Mouse (Mus musculus) embryo, embryonic 10.5 days (tissue): Measurements from ENCODE around the gene Zhx3.

Experiments
- DNase-seq: peaks from one replicate; pipeline ENCODE4 v3.0.0-alpha.2; 2015; ENCODE audit warnings: low spot score

The Zhx3 gene

DNA sequence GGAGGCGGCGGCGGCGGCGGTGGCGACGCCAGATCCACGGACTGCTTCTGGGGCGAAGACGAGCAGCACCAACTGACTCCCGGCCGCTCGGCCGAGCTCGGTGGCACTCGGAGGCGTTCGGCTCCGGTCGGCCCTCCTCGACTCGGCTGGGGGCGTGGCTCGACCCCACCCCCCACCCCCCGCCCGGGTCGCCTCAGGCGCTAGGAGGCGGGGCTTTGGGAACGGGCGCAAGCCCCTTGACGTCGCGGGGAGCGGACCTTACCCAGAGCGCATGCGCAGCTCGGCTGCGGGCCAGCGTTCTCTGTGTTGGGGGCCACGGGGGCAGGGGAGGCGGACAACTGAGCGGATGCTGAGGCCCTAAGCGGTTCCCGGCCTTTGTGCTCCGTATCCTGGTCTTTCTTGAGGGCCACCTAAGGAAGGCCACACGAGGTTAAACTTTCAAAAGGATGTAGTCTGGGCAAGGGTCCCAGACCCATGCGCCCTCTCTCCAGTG lies at the start of gene Zhx3:
Zhx3 (minus strand) TSS at position 109 of the 493 bp plus-strand sequence.
- peak; percentile 98 for DNase-seq

DNA sequence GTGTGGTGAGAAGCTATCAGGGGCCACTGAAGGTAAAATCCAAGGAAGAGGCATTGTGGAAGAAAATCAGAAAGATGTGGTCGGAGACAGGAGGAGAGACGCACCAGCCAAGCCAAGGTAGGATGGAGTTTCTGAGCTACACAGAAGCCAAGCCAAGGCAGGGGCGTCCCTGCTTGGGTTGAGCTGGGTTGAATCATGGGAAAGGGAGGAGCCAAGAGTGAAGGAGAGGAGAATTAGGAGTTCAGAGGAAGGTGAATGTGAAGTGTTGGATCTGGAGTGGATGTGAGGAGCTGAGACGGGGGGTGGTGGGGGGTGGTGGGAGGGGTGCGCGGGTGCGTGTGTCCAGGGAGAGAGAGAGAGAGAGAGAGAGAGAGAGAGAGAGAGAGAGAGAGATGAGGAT lies 48.5 kb upstream of the Zhx3 start:
- DNase-seq = no peak

DNA sequence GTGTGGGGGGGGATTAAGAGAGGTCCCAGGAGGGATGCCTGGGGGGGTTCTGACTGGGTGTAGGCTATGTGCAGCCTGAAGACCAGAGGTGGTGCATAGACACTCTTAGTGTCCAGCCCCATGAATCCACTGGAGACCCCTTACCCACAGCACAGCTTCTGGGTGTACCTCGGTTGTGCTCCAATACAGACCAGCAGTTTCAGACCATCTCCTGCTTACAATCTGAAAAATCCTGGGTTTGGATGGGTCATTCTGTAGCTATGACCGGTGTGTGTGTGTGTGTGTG lies 46.1 kb upstream of the Zhx3 start:
- no peak for DNase-seq

DNA sequence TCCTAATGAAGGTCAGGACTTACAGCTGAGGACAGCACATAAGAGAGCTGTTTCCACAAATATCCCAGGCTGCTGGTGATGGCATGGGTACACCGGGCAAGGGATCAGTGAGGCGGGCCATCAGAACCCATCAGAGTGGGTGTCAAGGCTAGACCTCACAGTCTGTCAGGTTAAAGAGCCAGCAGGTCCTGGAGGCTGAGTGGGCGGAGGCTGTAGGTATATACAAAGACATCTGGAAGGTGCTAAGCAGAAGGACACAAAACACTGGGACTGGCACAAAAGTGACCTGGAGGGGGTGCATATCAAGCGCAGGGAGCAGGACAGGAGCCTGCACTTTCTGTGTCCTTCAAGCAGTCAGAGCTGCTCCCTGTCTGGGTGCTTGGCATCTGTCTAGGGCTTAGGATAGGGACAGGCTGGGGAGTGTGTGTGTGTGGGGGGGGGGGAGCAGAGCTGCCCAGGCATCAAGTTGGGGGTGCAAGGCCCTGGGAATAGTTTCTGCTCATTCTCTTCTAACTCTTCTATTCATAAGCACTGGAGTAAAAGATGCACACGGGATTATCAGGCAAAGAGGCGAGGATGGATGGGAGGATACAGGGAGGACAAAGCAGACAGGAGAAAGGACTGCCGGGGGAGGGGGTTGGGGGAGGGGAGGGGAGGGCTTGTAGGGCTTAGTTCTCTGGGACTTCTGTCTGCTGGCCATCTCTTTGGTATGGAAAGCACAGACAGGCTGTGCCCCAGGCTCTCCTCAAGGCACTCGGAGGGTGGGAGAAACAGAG lies 45.5 kb upstream of the Zhx3 start:
- DNase-seq = no peak

DNA sequence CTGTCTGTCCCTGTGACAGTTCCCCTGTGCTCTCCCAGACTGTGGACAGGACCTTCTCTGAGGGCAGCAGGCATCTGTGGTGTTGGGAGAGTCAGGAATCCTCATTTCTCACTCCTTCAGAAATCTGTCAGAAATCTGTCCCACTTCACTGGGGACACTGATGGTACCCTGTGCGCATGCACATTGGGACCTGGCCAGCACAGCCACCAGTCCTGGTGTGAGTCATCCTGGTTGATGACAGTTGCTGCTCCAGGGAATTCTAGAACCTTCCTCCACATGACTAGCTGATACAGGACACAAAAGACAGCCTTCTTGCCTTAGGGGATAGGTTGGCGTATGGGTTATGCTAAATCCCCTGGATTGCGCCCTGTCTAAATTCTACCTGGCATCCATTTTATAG lies 44.5 kb upstream of the Zhx3 start:
- DNase-seq = no peak

DNA sequence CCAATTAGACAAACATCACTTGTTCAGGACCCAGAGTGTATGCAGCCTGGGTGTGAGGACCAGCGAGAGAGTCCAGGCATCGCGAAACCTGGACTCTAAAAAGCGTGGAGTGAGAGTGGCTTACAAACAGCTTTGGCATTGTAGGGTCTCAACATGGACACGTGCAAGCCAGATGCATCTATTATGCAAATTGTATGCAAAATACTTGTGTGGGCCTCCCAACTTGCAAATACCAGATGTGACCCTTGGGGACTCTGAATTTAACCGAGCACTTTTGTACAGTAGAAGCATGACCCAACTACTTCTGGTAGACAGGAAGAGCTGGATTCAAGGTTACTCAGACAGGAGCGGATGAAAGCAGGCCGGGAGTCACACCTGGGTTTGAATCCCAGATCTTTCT lies 43.9 kb upstream of the Zhx3 start:
- no peak for DNase-seq

DNA sequence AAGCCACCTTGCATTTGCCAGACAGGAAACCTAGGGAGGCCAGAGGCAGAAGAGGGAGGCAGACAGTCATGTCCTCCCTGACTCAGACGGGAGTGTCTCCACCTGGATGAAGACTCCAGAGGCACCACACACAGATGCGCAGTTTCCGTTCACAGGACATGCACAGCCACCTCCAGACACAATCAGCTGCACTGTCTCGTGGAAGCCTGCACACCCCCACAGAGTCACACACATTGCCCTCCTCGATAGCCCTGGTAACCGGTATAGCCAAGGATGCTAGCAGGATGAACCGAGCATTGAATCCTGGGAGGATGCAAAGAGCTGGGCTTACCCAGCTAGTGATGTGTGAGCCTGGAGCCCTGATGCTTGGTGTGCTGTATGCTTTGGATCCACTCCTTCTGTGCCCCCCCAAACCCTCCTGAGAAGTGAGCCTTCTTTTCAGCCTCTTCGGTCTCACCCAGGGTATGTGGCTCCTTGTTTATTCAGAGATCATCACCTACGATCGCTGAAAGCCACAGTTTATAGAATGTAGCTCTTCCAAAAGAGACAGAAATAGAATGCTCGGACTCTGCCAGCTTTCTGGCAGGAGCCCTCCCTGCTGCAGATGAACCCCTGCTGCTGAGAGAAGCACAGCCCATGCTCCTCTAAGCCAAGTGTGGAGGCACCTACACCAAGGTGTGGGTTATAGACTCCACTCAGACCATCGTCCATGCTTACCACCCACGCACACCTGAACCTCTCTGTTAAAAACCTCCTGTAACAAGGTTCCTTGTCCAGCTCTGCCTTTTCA lies 43.2 kb upstream of the Zhx3 start:
- DNase-seq = no peak

DNA sequence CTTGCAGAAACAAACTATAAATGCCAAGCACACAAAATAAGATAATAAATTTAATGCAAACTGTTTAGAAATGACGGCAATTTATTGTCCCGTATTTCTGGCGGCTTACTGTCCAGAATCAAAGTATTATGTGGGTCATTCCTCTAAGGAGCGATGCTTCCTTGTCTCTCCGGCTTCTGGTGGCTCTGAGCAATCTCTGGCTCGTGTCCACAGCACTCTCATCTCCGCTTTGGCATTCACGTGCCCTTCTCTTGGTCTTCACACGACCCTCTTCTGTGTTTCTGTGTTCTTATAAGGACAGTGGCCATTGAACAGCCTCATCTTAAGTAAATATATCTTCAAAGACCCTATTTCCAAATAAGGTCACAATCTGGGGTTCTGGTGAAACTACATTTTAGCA lies 41.9 kb upstream of the Zhx3 start:
- no peak for DNase-seq

DNA sequence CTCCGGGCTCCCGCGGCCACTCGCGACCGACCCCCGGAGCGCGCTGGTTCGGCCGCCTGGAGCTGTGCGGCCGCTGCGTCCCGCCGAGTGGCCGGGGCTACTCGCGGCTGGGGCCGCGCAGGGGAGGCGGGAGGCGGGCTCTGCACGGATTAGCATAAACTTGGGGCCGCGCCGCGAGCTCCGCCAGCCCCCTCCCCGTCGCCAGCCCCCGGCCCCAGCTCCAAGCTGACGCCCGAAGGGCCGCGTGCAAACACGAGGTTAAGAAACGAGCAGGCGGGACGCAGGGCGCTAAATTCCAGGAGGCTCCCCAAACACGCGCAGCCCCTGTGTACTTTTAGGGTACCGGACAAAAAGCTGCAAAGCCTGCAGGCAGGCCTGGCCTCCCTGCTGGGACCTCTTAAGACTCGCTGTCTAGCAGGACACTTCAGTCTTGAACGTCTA lies 39.5 kb upstream of the Zhx3 start, which contains the start of gene Emilin3:
Emilin3 (minus strand) TSS at position 98 of the 441 bp plus-strand sequence.
- peak; percentile 64 for DNase-seq

DNA sequence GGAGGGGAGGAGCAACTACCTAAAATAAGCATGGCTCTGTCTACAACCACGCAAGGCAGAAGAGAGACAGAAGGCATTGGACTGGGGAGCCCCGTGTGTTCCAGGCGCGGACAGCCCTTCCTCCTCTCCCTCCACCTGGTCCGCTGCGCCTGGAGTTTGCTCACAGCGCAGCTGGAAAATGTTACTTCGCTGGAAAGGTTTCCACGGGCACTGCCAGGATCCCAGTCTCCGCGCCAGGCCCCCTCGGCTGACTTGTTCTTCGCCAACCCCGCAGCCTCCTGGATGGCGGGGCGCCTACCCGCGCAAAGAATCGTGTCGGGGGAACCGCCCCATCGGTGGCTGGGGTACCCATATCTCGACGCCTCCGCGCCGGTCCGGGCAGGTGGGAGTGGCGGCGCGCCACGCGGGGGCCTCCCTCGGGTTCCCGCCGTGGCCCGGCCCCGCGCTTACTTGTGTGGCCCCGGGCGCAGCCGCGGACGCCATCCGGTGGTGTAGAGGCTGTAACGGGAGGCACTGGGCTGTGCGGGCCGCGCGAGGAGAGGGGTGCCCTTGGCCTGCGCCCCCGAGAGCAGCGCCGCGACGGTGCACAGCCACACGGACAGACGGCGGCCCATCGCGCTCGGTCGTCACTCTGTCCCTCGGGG lies 38.9 kb upstream of the Zhx3 start:
- peak; percentile 22 for DNase-seq

DNA sequence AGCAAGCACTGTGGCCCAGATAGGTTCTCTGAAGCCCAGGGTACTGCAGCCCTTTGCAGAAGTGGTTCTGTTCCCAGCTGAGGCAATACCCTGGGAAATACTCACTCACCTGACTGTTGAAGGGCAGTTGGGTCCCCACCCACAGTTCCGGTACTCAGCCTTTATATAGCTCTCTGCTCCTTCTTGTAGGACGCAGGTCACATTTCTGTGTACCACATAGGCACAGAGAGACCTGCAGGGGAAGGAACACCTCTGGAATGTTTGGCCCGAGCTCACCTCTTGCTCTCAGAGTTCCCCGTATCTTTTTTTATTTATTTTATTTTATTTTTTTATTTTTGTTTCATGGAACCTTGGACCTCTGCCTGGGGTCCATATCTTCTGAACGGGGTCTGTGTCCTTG lies 37.8 kb upstream of the Zhx3 start:
- DNase-seq = no peak

DNA sequence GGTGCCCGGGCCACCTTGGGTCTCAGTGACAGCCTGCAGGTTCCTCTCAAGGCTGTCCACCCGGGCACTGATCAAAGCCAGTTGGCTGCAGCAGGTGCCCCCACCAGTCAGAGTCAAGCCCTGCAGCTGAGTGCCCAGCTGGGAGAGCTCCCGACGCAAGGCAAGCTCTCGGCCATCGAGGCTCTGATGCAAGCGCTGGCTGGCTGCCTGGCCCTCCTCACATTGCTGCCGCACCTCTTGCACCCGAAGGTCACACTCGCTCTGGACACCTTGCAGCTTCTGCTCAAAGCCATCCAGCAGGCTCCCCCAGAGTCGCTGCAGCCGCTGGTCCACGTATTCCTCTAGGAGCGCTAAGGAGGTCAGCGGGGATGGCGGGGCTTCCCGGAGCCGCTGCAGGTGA lies 35.8 kb upstream of the Zhx3 start:
- no peak for DNase-seq

DNA sequence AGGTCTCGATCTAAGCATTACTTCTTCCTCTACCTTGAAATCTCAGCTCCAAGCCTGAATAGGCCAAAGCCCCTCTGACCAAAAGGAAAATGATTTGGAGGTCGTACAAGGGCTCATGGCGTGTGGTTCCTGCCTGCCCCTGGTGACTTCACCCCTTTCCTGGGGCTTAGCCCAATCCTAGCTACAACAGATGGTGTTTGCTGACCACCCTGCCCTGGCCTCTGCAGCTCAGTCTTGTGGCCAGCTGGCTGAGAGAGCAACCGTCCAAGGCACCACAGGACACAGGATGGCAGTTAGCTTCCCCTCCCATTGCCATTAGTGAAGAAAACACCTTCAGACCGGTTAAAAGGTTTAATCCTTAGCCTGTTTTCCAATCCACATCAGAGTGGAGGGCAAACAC lies 33.3 kb upstream of the Zhx3 start:
- no peak for DNase-seq

DNA sequence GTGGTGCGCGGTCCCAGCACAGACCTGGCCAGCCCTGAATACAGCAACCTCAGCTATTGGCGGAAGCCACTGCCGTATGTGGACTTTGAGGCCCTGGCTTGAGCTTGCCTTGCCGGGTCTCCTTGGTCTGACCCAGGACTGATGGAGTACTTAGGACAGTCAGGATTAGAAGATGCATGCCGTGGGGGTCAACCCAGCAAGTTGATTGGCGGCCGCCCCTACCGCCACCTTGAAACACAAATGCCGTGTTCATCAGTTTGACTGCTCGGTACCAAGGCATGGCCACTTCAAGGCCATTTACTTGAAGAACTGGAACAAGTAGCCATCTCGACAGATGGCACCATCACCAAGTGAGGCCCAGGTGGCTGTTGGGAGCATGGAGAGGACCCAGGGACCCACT lies 32.5 kb upstream of the Zhx3 start:
- no peak for DNase-seq

DNA sequence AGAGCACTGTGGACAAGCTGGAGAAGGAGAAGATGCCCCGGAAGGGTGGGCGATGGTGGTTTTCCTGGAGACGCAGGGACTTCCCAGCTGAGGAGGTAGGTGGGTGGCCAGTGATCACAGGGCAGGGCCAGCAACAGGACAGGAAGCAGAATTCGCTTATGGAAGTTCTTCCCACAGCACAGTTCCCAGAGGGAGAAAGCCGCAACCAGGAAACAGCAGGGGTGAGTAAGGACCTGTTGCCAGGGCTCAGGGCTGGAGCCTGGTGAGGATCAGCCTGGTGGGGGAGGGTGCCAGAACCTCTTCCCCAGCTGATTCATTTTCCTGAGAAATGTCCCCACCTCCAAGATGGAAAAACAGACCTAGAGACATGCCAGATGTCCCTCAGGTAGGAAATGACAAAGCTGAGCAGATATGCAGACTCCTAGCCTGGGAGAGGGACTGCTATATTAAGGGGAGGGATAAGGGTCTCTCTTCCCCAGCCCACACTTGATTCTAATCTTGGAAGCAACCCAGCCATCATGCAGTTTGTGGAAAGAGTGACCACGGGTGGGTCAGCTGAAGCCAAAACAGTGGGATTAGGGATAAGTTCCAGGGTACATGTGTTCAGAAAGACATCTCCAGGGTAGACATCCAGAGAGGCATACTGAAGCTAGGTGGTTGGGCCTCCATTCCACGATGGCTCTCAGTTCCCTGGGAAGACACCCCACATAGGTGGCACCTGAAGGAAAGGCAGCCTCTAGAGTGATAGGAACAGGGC lies 29.0 kb upstream of the Zhx3 start:
- no peak for DNase-seq

DNA sequence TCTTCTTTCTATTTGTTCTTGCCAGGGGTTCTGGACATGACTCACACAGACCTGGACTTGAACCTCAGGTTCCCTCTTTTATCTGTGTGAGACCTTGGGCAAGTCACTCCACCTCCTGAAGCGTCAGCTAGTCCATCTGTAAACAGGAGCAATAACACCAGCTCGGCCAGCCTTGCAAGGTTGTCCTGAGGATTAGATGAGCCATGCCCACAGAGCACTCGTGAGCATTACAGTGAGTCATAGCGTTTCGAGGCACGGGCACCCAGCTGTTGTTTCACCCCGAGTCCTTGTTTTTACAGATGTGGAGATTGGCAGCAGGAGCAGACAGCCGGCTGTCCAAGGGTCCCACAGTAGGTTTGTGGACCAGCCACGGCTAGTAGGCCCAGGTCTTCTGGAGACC lies 18.9 kb upstream of the Zhx3 start:
- DNase-seq = no peak

DNA sequence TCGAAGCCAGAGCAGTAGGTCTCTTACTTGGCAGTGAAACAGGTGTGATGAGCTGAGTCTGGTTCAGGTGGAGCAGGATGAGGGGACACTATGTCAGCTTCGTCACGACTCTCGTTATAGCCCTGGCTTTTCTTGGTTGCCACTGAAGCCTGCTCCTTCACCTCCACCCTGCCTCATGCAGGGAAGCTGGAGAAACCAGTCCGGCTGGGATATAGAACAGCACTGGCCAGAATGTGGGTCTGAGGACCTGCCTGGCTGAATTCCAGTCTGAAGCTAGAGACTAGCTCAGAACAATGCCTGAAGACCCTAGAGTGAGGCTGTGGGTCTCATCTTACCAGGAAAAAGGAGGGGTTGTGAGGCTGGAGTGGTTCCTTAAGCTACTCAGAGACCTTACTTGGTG lies 18.2 kb upstream of the Zhx3 start:
- DNase-seq = no peak

DNA sequence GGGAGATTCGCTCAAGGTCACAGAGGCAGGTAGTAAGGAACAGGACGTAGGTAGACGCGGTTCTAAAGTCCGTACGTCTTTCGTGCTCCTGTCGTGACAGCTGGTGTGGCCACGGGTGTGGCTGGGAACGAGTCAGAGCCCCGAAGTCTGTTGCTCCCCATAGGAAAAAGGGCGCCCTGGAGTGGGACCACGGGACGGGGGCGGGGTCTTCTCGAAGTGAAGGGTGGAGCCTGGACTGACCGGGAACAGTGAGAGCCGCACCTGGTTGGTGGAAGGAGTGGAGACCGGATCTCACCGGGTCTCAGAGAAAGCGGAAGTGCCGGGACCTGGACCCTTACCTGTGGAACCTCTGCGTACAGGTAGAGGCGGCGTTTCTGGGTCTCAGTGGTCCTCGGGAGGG lies 15.1 kb upstream of the Zhx3 start:
- DNase-seq = peak; percentile 56

DNA sequence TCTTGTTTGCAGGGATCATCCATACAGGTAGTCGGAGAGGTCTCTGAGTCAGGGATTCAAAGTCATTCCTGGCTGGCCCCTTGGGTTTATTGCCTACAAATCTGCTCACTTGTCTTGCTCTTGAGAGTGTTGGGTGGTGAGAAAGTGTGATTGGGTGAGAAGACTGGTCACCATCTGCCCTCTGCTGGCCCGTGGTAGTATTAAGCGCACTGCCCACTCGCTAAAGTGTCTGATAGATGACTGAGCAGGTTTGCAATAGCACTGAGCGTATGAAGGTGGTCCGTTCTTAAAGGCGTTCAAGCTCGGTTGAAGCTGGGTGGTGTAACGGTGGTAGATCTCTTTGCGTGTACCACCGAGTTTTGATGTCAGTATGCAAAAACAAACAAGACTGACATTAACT lies 14.5 kb upstream of the Zhx3 start:
- peak; percentile 92 for DNase-seq

DNA sequence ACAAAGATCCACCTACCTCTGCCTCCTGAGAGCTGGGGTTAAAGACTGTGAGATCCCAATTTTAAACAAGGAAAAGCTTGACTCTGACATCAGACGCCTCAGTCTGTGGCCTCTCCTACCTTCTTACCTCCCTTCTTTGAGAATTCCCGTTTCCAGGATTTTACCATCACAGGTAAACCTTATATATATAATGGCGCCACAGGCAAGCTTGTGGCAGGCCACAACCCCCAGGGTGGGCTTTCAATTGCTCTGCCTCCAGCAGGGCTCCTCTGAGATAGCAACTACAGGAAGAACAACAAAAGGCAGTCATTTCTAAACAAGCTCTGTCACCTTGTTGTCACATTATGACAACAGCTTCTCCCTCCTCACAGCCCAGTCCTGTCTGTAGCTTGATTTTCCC lies 13.4 kb upstream of the Zhx3 start:
- DNase-seq = no peak

DNA sequence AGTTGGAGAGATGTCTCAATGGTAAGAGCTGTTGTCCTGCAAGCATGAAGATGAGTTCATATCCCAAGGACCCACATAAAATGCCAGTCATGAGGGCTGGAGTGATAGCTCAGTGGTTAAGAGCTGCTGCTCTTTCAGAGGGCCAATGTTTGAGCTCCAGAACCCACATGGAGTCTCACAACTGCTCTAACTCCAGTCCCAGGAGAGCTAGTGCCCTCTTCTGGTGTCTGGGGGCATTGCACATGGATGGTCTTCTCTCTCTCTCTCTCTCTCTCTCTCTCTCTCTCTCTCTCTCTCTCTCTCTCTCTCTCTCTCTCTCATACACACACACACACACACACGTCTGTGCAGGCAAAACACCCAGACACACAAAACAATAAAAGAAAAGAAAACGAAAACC lies 12.0 kb upstream of the Zhx3 start:
- DNase-seq = peak; percentile 82

DNA sequence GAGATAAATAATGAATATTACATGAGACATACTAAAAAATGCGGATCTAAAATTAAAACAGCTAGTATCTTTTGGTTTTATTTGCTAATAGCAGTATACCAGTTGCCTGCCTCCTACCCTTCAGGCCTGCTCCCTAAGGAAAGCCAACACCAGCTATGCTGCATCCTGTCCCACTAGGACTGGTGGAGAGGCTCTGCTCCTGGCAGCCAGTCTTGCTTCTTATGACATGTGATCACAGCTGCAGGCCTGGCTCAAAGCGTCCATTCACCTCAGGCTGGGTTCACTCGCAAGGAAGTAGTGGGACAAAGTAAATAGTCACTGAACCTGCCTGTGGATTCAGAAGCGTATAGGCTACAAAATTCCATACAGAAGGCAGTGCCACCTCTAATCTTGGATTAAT lies 11.1 kb upstream of the Zhx3 start:
- DNase-seq = no peak
